Mouse (Mus musculus): Measurements from ENCODE around the gene Nes.

The Nes gene

GRCm38 (mm10) chr3:87970939-87971488 is at the start of gene Nes:
Nes (plus strand) TSS chr3:87971078.
- DNase-seq (ENCODE audit: low read depth in 2 of 2, low spot score in 2 of 2): peak in 1 of 2 experiments; percentile 15

GRCm38 (mm10) chr3:87924996-87925395 is 45.9 kb upstream of the Nes start:
- DNase-seq (ENCODE audit: low read depth in 2 of 2, low spot score in 2 of 2): no peak

GRCm38 (mm10) chr3:87927452-87927851 is 43.4 kb upstream of the Nes start:
- DNase-seq (ENCODE audit: low read depth in 2 of 2, low spot score in 2 of 2): no peak

- DNase-seq (ENCODE audit: low read depth in 2 of 2, low spot score in 2 of 2): no peak
Observed at GRCm38 (mm10) chr3:87929341-87930077, 41.4 kb upstream of the Nes start.

GRCm38 (mm10) chr3:87930078-87930795 is 40.6 kb upstream of the Nes start, which contains the start of the genes Isg20l2 and Rrnad1:
Isg20l2 (plus strand) TSS chr3:87930314.
Rrnad1 (minus strand) TSS chr3:87930717.
- DNase-seq (ENCODE audit: low read depth in 2 of 2, low spot score in 2 of 2): peak; percentile 93 to 94

GRCm38 (mm10) chr3:87934026-87934425 is 36.9 kb upstream of the Nes start:
- no peak for DNase-seq (ENCODE audit: low read depth in 2 of 2, low spot score in 2 of 2)

- no peak for DNase-seq (ENCODE audit: low read depth in 2 of 2, low spot score in 2 of 2)
Observed at GRCm38 (mm10) chr3:87934501-87934900, 36.4 kb upstream of the Nes start.

GRCm38 (mm10) chr3:87935201-87935600 is 35.7 kb upstream of the Nes start:
- DNase-seq (ENCODE audit: low read depth in 2 of 2, low spot score in 2 of 2): no peak

GRCm38 (mm10) chr3:87935776-87936175 is 35.1 kb upstream of the Nes start:
- DNase-seq (ENCODE audit: low read depth in 2 of 2, low spot score in 2 of 2): peak; percentile 48 to 52

- DNase-seq (ENCODE audit: low read depth in 2 of 2, low spot score in 2 of 2): no peak
Observed at GRCm38 (mm10) chr3:87940611-87941010, 30.3 kb upstream of the Nes start.

- DNase-seq (ENCODE audit: low read depth in 2 of 2, low spot score in 2 of 2): no peak
Observed at GRCm38 (mm10) chr3:87942471-87942870, 28.4 kb upstream of the Nes start.

GRCm38 (mm10) chr3:87943586-87943985 is 27.3 kb upstream of the Nes start:
- DNase-seq (ENCODE audit: low read depth in 2 of 2, low spot score in 2 of 2): no peak

GRCm38 (mm10) chr3:87944838-87945600 is 25.9 kb upstream of the Nes start:
- no peak for DNase-seq (ENCODE audit: low read depth in 2 of 2, low spot score in 2 of 2)

GRCm38 (mm10) chr3:87945781-87946540 is 24.9 kb upstream of the Nes start:
- DNase-seq (ENCODE audit: low read depth in 2 of 2, low spot score in 2 of 2): no peak

GRCm38 (mm10) chr3:87946541-87946860 is 24.4 kb upstream of the Nes start:
- DNase-seq (ENCODE audit: low read depth in 2 of 2, low spot score in 2 of 2): no peak

GRCm38 (mm10) chr3:87947056-87947810 is 23.6 kb upstream of the Nes start:
- DNase-seq (ENCODE audit: low read depth in 2 of 2, low spot score in 2 of 2): no peak

GRCm38 (mm10) chr3:87947811-87948199 is 23.1 kb upstream of the Nes start:
- DNase-seq (ENCODE audit: low read depth in 2 of 2, low spot score in 2 of 2): no peak

- no peak for DNase-seq (ENCODE audit: low read depth in 2 of 2, low spot score in 2 of 2)
Observed at GRCm38 (mm10) chr3:87948378-87949265, 22.3 kb upstream of the Nes start, which contains the start of gene Crabp2. Crabp2 (plus strand) TSS chr3:87948666.

All from CD8-positive naive resting alpha-beta T cell, adult 2 months (primary cell).